Mouse (Mus musculus) cerebellum, adult (tissue): ENCODE measurements around the gene Crim1.

Source experiments
- ATAC-seq: cut with Nextera tagmentation; 2 replicates; pipeline ENCODE4 v1.9.2; 2017; ENCODE audit warnings: mild to moderate bottlenecking, moderate library complexity, mixed read lengths; ENCODE audit not compliant: insufficient number of reproducible peaks, low FRiP score, low TSS enrichment

Gene Crim1

DNA sequence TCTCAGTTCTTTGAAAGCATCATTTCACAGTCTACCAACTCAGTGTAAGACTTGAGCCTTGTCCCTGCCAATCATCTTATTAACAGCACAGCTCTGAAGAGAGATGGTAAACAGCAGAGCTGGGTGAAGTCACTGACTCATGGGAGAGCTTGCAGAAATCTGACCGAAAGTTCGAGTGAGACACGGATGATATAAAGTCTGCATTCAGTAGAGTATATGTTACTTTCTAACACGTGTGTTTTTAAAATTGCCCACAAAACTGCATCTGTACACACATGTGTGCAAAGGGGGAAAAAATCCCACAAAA, 75.4 kb downstream of the Crim1 start:
- no peak for ATAC-seq

DNA sequence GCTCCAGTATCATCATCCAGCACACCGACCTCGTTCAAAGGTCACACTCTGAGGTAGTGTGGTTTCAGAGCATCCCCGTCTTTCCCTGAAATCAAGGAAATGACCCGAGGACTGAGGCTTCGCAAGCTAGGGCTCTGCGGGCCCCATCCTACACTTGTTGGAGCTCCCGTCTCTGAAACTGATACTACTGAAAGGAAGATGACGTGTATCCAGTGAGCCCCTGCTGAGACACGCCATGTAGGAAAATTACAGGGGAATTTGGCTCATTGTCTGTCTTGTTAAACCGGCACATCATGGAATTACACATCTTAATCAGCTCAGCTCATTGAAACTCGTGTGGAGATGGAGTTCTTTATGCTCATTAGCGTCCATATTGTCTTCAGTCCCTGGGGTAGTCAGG, 79.1 kb downstream of the Crim1 start:
- no peak for ATAC-seq

GRCm38 (mm10) chr17:78280991-78281712, 81.1 kb downstream of the Crim1 start:
- 0 out of 2 replicates have a peak, but pooled peaks have one; percentile 37 for ATAC-seq

- ATAC-seq: no peak
Measured at GRCm38 (mm10) chr17:78283271-78283992, 83.4 kb downstream of the Crim1 start.

DNA sequence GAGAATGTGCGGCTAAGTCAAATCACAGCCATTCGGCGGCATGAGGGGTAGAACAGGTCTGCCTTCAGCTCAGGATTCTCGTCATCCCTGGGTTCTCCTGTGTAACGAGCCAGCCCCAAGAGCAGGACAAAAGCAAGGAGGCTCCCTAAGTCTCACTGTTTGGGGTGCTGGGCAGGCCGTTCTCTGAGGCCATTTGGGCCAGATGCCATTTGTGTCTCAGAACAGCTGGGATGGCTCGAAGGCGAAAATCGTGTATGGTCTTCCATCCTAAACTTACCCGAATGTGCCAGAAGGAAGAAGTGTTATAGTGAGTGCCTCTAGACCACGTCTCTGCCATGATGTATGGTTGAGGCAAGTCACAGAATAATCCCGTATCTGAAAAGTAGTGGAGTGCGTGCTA, 86.0 kb downstream of the Crim1 start:
- ATAC-seq: no peak

GRCm38 (mm10) chr17:78287391-78287790, 87.3 kb downstream of the Crim1 start:
- no peak for ATAC-seq

DNA sequence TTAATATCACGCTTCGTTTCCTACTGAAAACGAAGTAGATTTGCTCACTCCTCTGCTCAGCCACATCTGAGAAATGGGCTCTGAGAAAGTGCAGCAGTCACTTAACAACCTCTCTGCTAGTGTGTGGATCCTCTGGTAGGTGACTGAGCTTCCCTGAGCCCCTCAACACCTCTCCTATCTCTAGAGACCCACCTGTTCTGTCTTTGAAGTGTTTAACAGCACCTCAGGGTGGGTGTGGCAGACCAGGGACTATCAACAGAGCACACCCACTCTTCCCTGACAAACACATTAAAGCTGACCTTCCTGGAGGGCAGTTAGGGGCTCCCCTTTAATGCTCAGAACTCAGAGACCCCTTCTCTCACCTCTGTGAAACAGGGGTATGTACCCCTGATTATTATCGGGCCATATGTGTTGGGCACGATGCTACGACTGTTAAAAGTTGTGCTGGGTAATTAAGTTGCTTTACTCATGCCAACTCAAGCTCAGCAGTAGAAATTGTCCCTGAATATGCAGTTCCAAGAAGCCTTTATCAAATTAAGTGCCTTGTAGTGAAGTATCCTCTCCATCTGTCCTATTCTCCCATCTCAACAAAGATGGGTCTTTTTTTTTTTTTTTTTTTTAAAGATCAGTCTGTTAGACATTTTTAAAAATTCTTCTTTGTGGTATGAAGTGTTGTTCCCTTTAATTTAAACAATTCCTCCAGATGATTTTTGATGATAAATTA, 90.3 kb downstream of the Crim1 start:
- no peak for ATAC-seq

- no peak for ATAC-seq
Measured at GRCm38 (mm10) chr17:78291030-78291429, 91.0 kb downstream of the Crim1 start.

DNA sequence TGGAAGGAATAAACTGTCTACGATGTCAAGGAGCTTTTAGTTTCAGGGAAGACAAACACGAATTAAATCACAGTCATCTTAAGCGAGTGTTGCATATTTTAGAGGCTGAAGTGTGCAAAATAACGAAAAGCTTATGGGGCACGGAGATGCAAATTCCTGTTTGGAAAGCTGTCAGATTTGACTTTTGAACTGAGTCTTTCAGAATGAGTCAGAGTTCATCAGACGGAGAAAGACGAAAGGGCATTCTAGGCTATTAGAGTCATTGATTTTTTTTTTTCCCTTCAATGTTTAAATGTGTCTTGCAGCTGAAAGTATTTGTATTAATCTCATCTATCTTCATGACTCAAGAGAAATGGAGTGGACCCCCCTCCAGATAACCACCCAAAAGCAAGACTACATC, 92.3 kb downstream of the Crim1 start:
- ATAC-seq: no peak

GRCm38 (mm10) chr17:78292827-78293488, 92.9 kb downstream of the Crim1 start:
- ATAC-seq: no peak

DNA sequence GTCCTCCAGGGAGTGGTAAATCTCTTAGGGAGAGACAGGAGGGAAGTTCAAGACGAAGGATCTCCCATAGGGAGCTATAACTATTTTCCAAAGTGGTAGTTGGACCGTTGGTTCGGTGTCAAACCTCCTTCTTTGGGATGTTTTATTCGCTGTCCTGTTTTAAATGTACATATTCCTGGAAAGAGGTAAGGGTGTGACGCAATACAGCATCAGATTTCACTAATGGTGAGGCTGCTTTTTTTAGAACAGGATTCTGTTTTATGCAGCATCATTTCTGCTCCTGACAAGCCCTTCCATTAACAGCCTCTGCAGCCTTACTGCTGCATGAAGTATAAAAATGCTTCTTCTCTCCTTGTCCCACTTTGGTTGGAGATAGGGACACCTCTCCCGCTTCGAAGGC, 95.9 kb downstream of the Crim1 start:
- no peak for ATAC-seq

- no peak for ATAC-seq
Measured at GRCm38 (mm10) chr17:78298140-78298539, 98.1 kb downstream of the Crim1 start.

DNA sequence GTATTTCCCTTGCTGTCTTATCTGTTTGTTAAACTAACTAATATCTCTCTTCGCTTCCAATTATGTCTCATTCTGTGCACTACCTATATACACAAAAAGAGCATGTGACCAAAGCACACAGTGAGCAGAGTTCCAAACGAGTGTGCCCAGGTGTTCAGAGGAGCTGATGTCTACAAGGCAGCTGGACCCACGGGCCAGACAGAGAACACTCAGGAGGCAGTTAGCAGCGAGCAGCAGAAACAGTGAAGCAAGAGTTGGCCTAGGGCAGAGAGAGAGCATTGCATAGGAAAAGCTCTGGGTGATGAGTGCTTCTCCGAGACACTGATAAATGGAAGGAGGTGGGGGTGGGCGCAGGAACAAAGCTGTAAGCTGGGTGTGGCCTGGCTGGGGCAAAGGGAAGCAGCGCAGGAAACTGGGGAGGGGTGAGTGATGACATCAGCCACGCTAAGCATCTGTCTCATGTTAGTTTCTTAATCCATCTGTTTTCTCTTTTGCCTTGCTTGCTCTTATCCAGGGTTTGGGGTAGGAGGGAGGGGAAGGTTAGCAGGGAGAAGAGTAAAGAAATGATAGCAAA, 99.0 kb downstream of the Crim1 start:
- ATAC-seq: no peak

GRCm38 (mm10) chr17:78303053-78303452, 103.0 kb downstream of the Crim1 start:
- no peak for ATAC-seq

- ATAC-seq: no peak
Measured at GRCm38 (mm10) chr17:78304059-78304458, 104.0 kb downstream of the Crim1 start.

DNA sequence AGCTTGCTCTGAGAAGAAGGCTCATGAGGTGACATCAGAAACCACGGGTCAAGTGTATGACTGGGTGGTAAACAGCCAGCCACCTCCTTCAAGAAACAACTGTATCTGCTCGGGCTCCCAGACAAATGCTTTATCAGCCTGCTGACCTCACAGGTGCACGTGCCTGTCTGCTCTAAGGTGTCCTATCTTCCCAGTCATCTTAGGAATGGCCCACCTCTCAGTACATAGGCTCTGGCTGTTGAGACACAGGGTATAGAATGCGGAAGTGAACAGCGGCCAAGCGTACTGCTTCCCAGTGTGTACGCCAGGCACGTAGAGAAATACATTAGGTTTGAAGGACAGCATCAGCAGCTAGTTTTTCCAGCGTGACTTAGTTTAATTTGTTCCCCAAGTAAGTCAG, 106.4 kb downstream of the Crim1 start:
- ATAC-seq: no peak

DNA sequence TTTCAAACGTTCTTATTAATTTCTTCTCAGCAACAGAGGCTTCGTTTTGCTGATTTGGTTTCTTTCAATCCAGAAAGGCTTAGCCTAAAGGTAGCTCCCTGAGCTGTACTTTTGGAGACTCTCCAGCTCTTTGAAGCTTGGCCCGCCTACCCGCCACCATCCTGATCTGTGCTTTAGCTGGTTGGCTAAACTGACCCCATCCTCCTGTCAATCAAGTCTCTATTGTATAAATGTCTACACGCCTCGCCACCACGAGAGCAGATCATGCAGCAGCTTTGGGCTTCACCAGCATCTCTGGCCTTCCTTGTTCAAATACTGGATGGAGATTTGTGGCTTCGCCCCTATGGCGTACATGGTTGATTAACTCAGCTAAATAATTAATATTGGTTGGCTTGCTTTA, 108.2 kb downstream of the Crim1 start:
- no peak for ATAC-seq

DNA sequence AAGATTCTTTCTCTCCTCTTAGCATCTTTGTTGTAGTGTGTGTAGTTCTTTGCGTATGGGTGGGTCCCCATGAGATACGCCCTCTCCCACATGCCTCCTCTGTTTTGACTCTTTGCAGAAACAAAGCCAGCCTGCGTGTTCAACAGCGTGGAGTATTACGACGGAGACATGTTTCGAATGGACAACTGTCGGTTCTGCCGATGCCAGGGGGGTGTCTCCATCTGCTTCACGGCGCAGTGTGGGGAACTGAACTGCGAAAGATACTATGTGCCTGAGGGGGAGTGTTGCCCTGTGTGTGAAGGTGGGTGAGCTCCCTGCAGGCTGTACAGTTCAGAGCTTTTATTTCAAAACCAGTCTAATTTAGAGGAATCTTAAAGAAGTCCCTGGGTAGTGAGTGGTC, 113.0 kb downstream of the Crim1 start:
- ATAC-seq: no peak

DNA sequence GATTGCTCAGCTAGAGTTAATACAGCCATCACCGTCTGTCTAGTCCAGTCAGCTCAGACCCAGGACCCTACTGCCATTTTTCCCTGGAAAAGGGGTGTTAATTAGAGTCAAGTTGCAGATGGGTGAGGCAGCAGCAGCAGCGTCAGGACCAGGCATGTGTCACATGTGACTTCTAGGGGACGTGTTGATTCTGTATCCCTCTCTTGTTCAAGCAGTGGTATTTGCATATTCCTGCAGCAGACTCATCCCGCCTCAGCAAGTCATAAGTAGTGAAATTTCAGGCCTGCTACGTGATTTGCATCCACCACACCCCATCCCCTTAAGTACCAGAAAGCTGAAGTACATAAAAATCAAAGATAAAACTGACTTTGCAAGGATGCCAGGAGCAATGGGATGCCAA, 113.6 kb downstream of the Crim1 start:
- ATAC-seq: no peak

DNA sequence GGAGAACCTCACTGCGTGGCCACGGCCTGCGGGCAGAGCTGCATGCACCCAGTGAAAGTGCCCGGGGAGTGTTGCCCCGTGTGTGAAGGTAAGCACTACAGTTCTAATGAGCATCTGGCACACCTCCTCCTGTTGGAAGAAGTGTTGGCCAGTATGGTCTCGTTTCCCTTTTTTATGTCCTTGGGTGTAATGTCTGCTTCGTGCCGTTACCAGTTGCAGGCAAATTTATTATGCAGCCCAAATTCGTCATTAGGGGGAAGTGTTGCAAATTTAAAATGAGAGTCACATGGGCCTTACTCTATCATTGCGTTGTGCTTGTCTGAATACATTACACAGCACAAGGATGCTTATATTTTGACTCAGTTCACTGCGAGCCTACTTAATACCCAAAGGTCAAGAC, 115.6 kb downstream of the Crim1 start:
- no peak for ATAC-seq

DNA sequence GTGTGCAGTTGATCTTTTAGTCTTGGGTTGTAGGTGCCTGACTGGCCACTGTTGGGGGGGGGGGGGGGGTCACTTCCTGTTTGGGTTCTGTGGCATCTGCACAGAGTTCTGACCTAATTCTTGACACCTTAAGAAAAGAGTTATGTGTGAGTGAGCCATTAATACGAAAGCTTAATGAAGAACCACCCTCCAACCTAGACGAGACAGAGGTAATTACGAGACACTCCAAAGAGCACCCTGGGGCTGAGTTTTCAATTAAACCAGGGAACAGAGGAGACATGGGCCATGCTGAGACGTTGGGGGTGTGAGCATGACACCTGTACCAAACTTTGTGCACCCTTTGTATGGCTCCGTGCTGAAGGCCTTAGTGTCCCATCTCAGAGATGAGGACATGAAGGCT, 117.3 kb downstream of the Crim1 start:
- no peak for ATAC-seq
